Mouse (Mus musculus) kidney, adult 2 months (tissue): ENCODE data around the gene Jup.

Experiments
- CTCF ChIP-seq: fragments of 200-500 bp; conservative IDR thresholded peaks from 2 replicates; pipeline ENCODE4 v1.5.1; 2011; ENCODE audit warnings: low read depth, mild to moderate bottlenecking, control low read depth, low read length, moderate library complexity, mixed read lengths; ENCODE audit not compliant: insufficient read depth, insufficient read length
- POLR2A ChIP-seq: fragments of 200-500 bp; IDR thresholded peaks from one replicate; pipeline ENCODE4 v1.6.1; 2011; ENCODE audit warnings: low read depth, low read length, control low read depth

GRCm38 (mm10) chr11:100369822-100370221 lies 27.7 kb downstream of the Jup start:
- no peak for TF ChIP-seq CTCF
- TF ChIP-seq POLR2A: no peak
